Mouse (Mus musculus): Measurements from ENCODE around the gene Pdgfb. TPM values are rescaled to one million over a fixed set of nuclear protein-coding genes. Genes with fewer than 3 reads are reported as not detected.

Pdgfb gene
- polyA plus RNA-seq, 1 experiment from 2014 or later: 8.1 TPM

DNA sequence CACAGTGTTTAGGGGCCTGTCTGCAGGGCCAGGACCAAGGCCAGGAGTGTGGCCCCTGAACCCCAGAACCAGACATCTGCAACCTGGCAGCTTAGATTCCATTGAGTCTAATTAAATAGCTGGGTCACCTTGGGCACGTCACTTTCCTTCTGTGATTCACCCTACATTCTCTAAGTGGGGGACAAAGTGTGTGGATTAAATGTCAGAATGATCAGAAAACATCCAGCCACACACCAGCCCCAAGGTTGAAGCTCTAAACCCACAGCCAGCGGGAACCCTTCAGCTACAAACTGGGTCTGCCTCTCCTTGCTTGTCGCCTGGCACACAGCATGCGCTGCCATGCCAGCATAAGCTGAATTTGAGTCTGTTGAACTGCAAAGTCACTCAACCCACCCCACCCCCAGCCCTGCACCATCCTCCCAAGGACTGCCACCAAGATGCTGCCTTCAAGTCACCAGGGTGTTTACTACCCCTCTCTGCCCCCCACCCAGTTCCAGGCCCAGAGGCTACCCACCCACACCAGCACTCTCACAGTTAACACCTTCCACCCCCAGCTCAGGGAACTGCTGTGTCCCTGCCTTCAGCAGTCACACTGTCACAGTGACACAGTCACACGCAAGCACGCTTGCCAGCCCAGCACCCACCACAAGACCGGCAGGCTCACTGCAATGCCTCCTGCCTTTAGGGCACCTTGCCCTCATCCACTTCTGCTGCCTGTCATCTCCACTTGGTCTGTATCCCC, 605 bp upstream of the Pdgfb start:
- DNase-seq (ENCODE audit: low spot score) (no peak), ATAC-seq (replicated peaks; ENCODE audit: low FRiP score, low TSS enrichment, low read depth) (no peak)
- Histone ChIP-seq H3K9ac (ENCODE audit: low read length) (peak overlapping the region; percentile 69; the same call in 1 of the 2 replicates), H3K27ac (ENCODE audit: low read depth) (no peak overlapping the region), H3K4me1 (replicated peaks; ENCODE audit: control insufficient read depth, insufficient read depth, low read length) (peaks cover 14% of the 10 kb centered on the region), H3K36me3 (ENCODE audit: control insufficient read depth, insufficient read depth, low read length) (no peaks in the 10 kb centered on the region), H3K27me3 (replicated peaks; ENCODE audit: control insufficient read depth, insufficient read depth, low read length) (peaks cover 61% of the 10 kb centered on the region), H3K4me3 (ENCODE audit: low read depth, low read length) (peak overlapping the region; percentile 57; the same call in 1 of the 2 replicates), H3K9me3 (ENCODE audit: control insufficient read depth, low read length) (no peaks in the 10 kb centered on the region), H3K4me2 (ENCODE audit: low read length) (peak overlapping the region; percentile 92)
- WGBS: 67% methylated on average over 7 of the region's 7 CpGs

DNA sequence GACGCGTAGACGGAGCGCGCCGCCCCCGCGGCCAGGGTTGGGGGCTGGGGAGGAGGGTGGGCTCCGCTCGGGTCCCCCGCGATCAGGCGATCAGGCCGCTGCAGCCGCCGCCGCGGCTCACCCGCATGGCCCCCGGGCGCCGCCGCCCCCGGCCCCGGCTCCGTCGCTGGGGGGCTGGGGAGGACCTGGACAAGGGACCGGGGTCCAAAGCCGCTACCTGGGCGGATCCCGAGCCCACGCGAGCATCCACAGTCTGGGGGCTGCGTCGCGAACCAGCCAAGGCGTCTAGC, 801 bp downstream of the Pdgfb start:
- peaks cover 14% of the 10 kb centered on the region for H3K4me1 ChIP-seq (replicated peaks; ENCODE audit: control insufficient read depth, insufficient read depth, low read length)
- DNase-seq (ENCODE audit: low spot score) (no peak), ATAC-seq (replicated peaks; ENCODE audit: low FRiP score, low TSS enrichment, low read depth) (no peak)
- peak overlapping the region; percentile 92 for H3K4me2 ChIP-seq (ENCODE audit: low read length)
- H3K9ac ChIP-seq (ENCODE audit: low read length): peak overlapping the region; percentile 69
- no peaks in the 10 kb centered on the region for H3K36me3 ChIP-seq (ENCODE audit: control insufficient read depth, insufficient read depth, low read length)
- H3K4me3 ChIP-seq (ENCODE audit: low read depth, low read length): peak overlapping the region; percentile 57
- under 1% methylated on average over 34 of the region's 37 CpGs for WGBS
- H3K27ac ChIP-seq (ENCODE audit: low read depth): peak overlapping the region; percentile 83
- no peaks in the 10 kb centered on the region for H3K9me3 ChIP-seq (ENCODE audit: control insufficient read depth, low read length)
- H3K27me3 ChIP-seq (replicated peaks; ENCODE audit: control insufficient read depth, insufficient read depth, low read length): peaks cover 61% of the 10 kb centered on the region

DNA sequence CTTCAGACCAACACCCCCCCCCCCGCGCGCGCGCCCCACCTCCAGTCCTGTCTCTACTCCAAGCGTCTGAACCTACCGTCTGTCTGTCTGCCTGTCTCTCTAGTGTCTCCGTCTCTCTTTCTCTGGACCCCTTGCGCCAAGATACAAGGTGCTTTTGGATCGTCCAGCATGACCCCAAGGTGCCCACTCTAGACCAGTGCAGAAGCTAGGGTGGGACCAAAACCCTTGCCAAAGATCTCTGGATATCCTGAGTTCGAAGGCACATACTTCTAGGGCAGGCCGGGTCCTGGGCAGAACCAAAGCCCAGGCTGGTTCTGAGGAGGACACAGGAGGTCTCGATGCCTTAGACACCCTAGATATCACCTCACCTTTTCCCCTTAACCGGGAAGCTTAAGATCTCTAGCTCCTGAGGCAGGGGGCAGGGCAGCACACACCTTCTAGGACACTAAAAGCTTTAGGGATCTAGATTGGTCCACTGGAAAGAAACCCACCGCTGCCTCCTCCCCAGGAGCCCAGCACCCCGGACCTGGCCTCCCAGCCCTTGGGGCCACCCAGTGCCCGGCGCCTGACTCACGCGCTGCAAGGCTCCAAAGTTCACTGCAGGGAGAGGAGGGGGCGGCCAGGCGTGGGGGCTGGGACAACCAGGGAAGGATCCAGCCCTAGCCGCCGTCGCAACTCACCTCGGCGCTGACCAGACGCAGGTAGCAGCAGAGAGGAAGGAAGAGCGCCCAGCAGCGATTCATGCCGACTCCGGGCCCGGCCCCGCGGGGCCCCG, 1.3 kb downstream of the Pdgfb start:
- peak overlapping the region; percentile 69 for H3K9ac ChIP-seq (ENCODE audit: low read length)
- ATAC-seq (replicated peaks; ENCODE audit: low FRiP score, low TSS enrichment, low read depth) (peak; percentile 57), DNase-seq (ENCODE audit: low spot score) (peak; percentile 83)
- peak overlapping the region; percentile 92 for H3K4me2 ChIP-seq (ENCODE audit: low read length)
- H3K27me3 ChIP-seq (replicated peaks; ENCODE audit: control insufficient read depth, insufficient read depth, low read length): peaks cover 61% of the 10 kb centered on the region
- 3% methylated on average over 36 of the region's 36 CpGs for WGBS
- H3K36me3 ChIP-seq (ENCODE audit: control insufficient read depth, insufficient read depth, low read length): no peaks in the 10 kb centered on the region
- H3K9me3 ChIP-seq (ENCODE audit: control insufficient read depth, low read length): no peaks in the 10 kb centered on the region
- H3K27ac ChIP-seq (ENCODE audit: low read depth): peak overlapping the region; percentile 83
- H3K4me3 ChIP-seq (ENCODE audit: low read depth, low read length): peak overlapping the region; percentile 57
- H3K4me1 ChIP-seq (replicated peaks; ENCODE audit: control insufficient read depth, insufficient read depth, low read length): peaks cover 14% of the 10 kb centered on the region

DNA sequence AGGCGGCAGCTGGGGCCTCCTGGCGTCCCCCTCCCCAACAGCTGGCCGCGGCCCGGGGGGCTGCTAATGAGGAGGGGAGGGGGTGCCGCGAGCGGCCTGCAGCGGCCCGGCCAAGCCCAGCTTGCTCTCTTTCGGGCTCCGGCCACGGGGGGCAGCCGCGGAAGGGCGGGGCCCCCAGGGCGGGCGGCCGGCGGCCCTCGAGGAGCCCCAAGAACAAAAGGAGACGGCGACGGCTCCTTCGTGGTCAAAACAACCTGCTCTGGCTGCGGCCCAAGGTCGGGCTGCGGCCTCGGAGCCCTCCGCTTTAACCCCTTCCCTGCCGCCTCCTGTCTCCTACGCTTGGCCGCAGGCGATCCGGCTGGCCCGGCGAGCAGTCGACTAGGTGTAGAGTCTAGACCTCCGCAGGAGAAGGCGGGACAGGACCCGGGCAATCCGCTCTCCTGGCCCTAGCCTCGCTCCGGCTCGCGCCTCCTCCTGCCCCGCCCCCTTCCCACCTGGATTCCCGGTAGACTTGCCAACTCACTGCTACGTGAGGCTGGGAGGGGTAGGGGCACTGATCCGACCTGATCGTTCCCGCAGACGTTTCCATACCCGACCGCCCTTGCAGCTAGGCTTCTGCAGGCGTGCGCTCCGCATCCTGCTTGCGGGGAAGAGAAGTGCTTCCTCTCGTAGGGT, 2.1 kb downstream of the Pdgfb start:
- Histone ChIP-seq H3K4me2 (ENCODE audit: low read length) (peak overlapping the region; percentile 92), H3K36me3 (ENCODE audit: control insufficient read depth, insufficient read depth, low read length) (no peaks in the 10 kb centered on the region), H3K27ac (ENCODE audit: low read depth) (peak overlapping the region; percentile 83), H3K9ac (ENCODE audit: low read length) (peak overlapping the region; percentile 69), H3K4me1 (replicated peaks; ENCODE audit: control insufficient read depth, insufficient read depth, low read length) (peaks cover 14% of the 10 kb centered on the region), H3K4me3 (ENCODE audit: low read depth, low read length) (peak overlapping the region; percentile 57), H3K9me3 (ENCODE audit: control insufficient read depth, low read length) (no peaks in the 10 kb centered on the region), H3K27me3 (replicated peaks; ENCODE audit: control insufficient read depth, insufficient read depth, low read length) (peaks cover 61% of the 10 kb centered on the region)
- ATAC-seq (replicated peaks; ENCODE audit: low FRiP score, low TSS enrichment, low read depth) (peak; percentile 78), DNase-seq (ENCODE audit: low spot score) (peak; percentile 93)
- under 1% methylated on average over 50 of the region's 60 CpGs for WGBS

DNA sequence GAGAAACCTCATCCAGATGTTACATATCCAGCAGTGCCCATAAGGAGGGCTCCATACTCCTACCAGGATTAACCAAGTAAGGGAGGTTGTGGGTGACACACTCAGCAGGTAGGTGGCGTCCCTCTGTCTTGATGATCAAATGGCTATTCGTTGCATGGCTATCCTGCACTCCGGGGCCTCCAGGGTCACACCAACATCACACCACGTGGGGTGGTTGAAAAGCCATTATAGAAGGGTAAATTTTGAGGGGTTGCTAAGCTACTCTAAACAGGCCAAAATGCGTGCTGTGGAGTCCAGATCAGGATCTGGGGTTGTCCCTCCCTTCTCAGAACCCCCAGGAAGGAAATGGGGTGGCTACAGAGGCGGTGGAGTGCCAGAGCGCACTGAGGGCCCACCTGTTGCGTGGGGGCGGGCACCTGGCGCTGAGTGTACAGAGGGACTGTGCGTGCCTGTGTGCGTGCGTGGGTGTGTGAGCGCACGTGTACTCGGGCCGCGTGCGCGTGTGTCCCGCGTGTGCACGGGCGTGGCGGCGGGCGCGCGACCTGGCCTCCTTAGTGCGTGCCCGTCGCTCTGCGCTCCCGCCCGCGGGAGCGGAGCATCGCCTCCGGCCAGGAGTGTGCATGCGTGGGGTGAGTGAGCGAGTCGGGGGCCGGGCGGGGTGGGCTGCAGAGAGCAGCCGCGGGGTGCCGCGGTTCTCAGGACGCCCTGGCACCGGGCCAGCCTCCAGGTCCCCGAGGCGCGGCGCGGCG, 2.8 kb downstream of the Pdgfb start:
- H3K9me3 ChIP-seq (ENCODE audit: control insufficient read depth, low read length): no peaks in the 10 kb centered on the region
- peak overlapping the region; percentile 83 for H3K27ac ChIP-seq (ENCODE audit: low read depth)
- no peaks in the 10 kb centered on the region for H3K36me3 ChIP-seq (ENCODE audit: control insufficient read depth, insufficient read depth, low read length)
- peak overlapping the region; percentile 69 for H3K9ac ChIP-seq (ENCODE audit: low read length)
- H3K4me1 ChIP-seq (replicated peaks; ENCODE audit: control insufficient read depth, insufficient read depth, low read length): peaks cover 14% of the 10 kb centered on the region
- under 1% methylated on average over 40 of the region's 56 CpGs for WGBS
- DNase-seq (ENCODE audit: low spot score): peak; percentile 76
- H3K4me2 ChIP-seq (ENCODE audit: low read length): peak overlapping the region; percentile 92
- H3K27me3 ChIP-seq (replicated peaks; ENCODE audit: control insufficient read depth, insufficient read depth, low read length): peaks cover 58% of the 10 kb centered on the region
- H3K4me3 ChIP-seq (ENCODE audit: low read depth, low read length): peak overlapping the region; percentile 57
- ATAC-seq (replicated peaks; ENCODE audit: low FRiP score, low TSS enrichment, low read depth): 0 out of 2 replicates have a peak, but pooled peaks have one; percentile 0

DNA sequence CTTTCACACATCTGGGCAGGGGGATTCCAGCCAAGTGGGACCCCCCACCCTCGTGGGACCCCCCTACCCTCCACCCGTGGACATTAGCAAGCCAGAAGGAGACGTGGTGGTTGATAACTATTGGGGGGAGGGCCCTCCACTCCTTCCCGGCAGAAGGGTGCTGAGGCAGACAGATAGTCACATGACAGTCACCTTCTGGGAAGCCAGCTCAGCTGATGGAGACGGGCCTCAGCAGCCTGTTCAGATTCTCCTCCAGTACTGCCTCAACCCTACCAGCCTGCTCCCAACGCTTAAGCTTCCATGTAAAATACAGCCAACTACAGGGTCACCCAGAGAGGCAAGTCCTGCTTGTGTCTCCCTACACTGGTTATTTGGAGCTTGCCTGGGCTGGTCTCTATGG, 3.6 kb downstream of the Pdgfb start:
- Histone ChIP-seq H3K4me1 (replicated peaks; ENCODE audit: control insufficient read depth, insufficient read depth, low read length) (peaks cover 14% of the 10 kb centered on the region), H3K9ac (ENCODE audit: low read length) (no peak overlapping the region), H3K4me2 (ENCODE audit: low read length) (peak overlapping the region; percentile 92), H3K27me3 (replicated peaks; ENCODE audit: control insufficient read depth, insufficient read depth, low read length) (peaks cover 54% of the 10 kb centered on the region), H3K36me3 (ENCODE audit: control insufficient read depth, insufficient read depth, low read length) (no peaks in the 10 kb centered on the region), H3K4me3 (ENCODE audit: low read depth, low read length) (no peak overlapping the region), H3K27ac (ENCODE audit: low read depth) (no peak overlapping the region), H3K9me3 (ENCODE audit: control insufficient read depth, low read length) (no peaks in the 10 kb centered on the region)
- DNase-seq (ENCODE audit: low spot score) (no peak), ATAC-seq (replicated peaks; ENCODE audit: low FRiP score, low TSS enrichment, low read depth) (no peak)
- WGBS: 34% methylated on average over 6 of the region's 6 CpGs

DNA sequence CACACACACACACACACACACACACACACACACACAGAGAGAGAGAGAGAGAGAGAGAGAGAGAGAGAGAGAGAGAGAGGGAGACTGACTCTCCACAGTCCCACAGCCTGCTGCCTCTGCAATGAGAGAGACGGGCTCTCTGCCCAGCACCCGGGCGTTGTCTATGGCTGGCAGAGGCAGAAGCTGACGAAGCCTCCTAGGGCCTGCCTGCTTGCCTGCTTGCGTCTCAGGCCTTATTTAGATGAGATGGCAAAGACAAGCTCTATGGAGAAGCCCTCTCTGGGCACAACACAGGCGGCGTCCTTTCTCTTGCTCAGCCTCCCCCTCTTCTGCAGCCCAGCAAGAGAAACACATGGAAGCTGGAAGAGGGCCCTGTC, 4.6 kb downstream of the Pdgfb start:
- H3K9me3 ChIP-seq (ENCODE audit: control insufficient read depth, low read length): no peaks in the 10 kb centered on the region
- DNase-seq (ENCODE audit: low spot score): no peak
- no peak overlapping the region for H3K9ac ChIP-seq (ENCODE audit: low read length)
- no peak overlapping the region; the same call in 1 of the 2 replicates for H3K4me2 ChIP-seq (ENCODE audit: low read length)
- peaks cover 44% of the 10 kb centered on the region for H3K27me3 ChIP-seq (replicated peaks; ENCODE audit: control insufficient read depth, insufficient read depth, low read length)
- no peak for ATAC-seq (replicated peaks; ENCODE audit: low FRiP score, low TSS enrichment, low read depth)
- no peak overlapping the region for H3K27ac ChIP-seq (ENCODE audit: low read depth)
- H3K36me3 ChIP-seq (ENCODE audit: control insufficient read depth, insufficient read depth, low read length): no peaks in the 10 kb centered on the region
- no peak overlapping the region for H3K4me3 ChIP-seq (ENCODE audit: low read depth, low read length)
- WGBS: 39% methylated on average over 7 of the region's 7 CpGs
- H3K4me1 ChIP-seq (replicated peaks; ENCODE audit: control insufficient read depth, insufficient read depth, low read length): peaks cover 17% of the 10 kb centered on the region
